Mouse (Mus musculus) heart, adult 2 months (tissue): ENCODE data around the gene Vmn1r44.

Experiments
- CTCF ChIP-seq: fragments of 200-600 bp; IDR thresholded peaks from 2 replicates; pipeline ENCODE4 v1.8.1; 2022; ENCODE audit warnings: antibody characterized with exemption, mild to moderate bottlenecking, moderate library complexity
- POLR2A ChIP-seq: fragments of 200-500 bp; IDR thresholded peaks from 2 replicates; pipeline ENCODE4 v1.6.1; 2011; ENCODE audit warnings: mild to moderate bottlenecking, low read depth, low read length, control low read depth; ENCODE audit not compliant: insufficient read depth

GRCm38 (mm10) chr6:89876963-89877362 is 6.5 kb upstream of the Vmn1r44 start:
- TF ChIP-seq POLR2A, result no peak
- TF ChIP-seq CTCF, result no peak
